Mouse (Mus musculus) testis, adult 2 months (tissue): ENCODE measurements at regions not wholly inside any gene's neighbourhood (a gene's known extent, or its start where the extent isn't known, plus 50 kb on each side); places are given as distances from the start of the nearest gene placed in this dataset.

Source experiments
- CTCF ChIP-seq: fragments of 200-500 bp; IDR thresholded peaks from 2 replicates; pipeline ENCODE4 v1.5.1; 2012; ENCODE audit warnings: low read depth, mild to moderate bottlenecking, inconsistent platforms, low read length, moderate library complexity; ENCODE audit not compliant: control insufficient read depth, insufficient read depth, insufficient replicate concordance
- POLR2A ChIP-seq: fragments of 200-500 bp; IDR thresholded peaks from 2 replicates; pipeline ENCODE4 v1.6.1; 2012; ENCODE audit warnings: low read depth, mild to moderate bottlenecking, inconsistent platforms, low read length, moderate library complexity; ENCODE audit not compliant: control insufficient read depth

DNA sequence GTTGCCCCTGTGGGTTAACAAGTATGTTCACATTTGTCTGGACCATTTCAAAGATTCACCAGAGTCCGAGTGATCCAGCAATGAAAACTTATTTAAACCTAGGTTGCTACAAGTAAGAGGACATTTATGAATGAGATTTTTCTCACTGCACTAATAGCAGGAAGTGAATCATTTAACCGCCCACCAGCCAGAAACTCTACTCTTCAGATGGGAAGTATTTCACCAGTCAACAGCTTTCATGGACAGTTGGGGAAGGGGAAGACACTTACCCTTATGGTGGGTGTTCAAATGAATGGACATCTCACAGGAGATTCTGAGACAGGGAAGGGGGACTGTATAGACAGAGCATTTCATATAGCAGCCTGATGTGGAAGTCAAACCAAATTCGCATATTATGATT lies 113.7 kb upstream of the Cd180 start:
- TF ChIP-seq CTCF (no peak), POLR2A (no peak)
